ENCODE assay signal across 33 mouse cellular contexts in the genomic region with DNA sequence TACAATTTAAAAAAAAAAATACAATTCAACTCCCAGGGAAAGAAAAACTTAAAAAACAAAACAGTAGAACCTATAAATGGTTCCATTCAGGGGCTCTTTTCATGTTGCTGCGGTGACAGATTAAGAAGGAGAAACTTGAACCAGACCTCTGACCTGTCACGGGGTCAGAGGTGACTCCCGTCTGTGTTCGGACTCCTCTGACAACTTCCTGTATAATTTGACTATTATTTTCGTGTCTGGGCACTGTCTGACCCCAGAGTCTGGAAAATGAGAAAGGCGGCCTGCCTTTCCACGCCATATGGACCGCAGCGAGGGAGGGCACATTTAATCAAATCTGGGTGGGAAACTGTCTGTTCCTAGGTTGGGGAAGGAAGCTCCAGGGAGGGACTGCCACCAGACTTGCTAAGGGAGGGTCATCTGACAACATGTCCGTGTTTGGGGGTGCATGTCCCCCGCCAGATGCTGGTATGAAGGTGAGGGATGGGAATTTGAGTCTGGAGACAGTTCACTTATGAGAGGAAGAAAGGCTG.
DNase-seq lines count a peak whose midpoint lies in the region; ATAC-seq and TF ChIP-seq lines count a peak whose summit lies in the region.
"Had no signal": no experiment of that assay in that cellular context is flagged by ENCODE, and none has a peak within 500 bp of the region (broad histone marks: within the 10 kb centered on the region; RNA-seq: fewer than 3 reads in every experiment).

No protein-coding gene starts in this region.

- no peak overlapping the region for H3K4me3 ChIP-seq in forebrain, embryonic 10.5 days
- H3K4me3 ChIP-seq in forebrain, postnatal 0 days (ENCODE audit: low read depth, low read length): no peak overlapping the region
- H3K4me3 ChIP-seq in embryonic facial prominence, embryonic 11.5 days (ENCODE audit: low read depth, low read length): no peak overlapping the region
- no peak overlapping the region for H3K4me3 ChIP-seq in liver, postnatal 0 days (ENCODE audit: low read depth, low read length)
- H3K4me3 ChIP-seq: embryonic facial prominence, embryonic 13.5 days; forebrain, embryonic 12.5 days; heart, embryonic 10.5 days; heart, embryonic 15.5 days; intestine, embryonic 15.5 days; layer of hippocampus, adult 2 months; left cerebral cortex, adult 2 months; limb, embryonic 15.5 days; liver, embryonic 13.5 days had no signal

- no peaks in the 10 kb centered on the region for H3K36me3 ChIP-seq in forebrain, embryonic 10.5 days (replicated peaks)
- no peaks in the 10 kb centered on the region for H3K36me3 ChIP-seq in forebrain, postnatal 0 days (ENCODE audit: insufficient read depth)
- no peaks in the 10 kb centered on the region for H3K36me3 ChIP-seq in embryonic facial prominence, embryonic 11.5 days (replicated peaks; ENCODE audit: control insufficient read depth, insufficient read depth, low read depth, low read length)
- no peaks in the 10 kb centered on the region for H3K36me3 ChIP-seq in liver, postnatal 0 days (replicated peaks; ENCODE audit: insufficient read depth, low read length)
- H3K36me3 ChIP-seq: embryonic facial prominence, embryonic 13.5 days; forebrain, embryonic 12.5 days; G1E; heart, embryonic 10.5 days; heart, embryonic 15.5 days; intestine, embryonic 15.5 days; limb, embryonic 15.5 days; liver, embryonic 13.5 days had no signal

- no peak overlapping the region for H3K9ac ChIP-seq in forebrain, postnatal 0 days
- no peak overlapping the region for H3K9ac ChIP-seq in embryonic facial prominence, embryonic 11.5 days (replicated peaks; ENCODE audit: low read length)
- H3K9ac ChIP-seq in liver, postnatal 0 days (replicated peaks): no peak overlapping the region
- H3K9ac ChIP-seq: embryonic facial prominence, embryonic 13.5 days; forebrain, embryonic 12.5 days; heart, embryonic 15.5 days; intestine, embryonic 15.5 days; limb, embryonic 15.5 days; liver, embryonic 13.5 days had no signal

- no peak overlapping the region for H3K4me2 ChIP-seq in forebrain, postnatal 0 days (ENCODE audit: low read depth)
- no peak overlapping the region for H3K4me2 ChIP-seq in embryonic facial prominence, embryonic 11.5 days (ENCODE audit: low read depth, low read length)
- no peak overlapping the region for H3K4me2 ChIP-seq in liver, postnatal 0 days (ENCODE audit: low read depth, low read length)
- H3K4me2 ChIP-seq: embryonic facial prominence, embryonic 13.5 days; forebrain, embryonic 12.5 days; heart, embryonic 15.5 days; intestine, embryonic 15.5 days; limb, embryonic 15.5 days; liver, embryonic 13.5 days; midbrain, embryonic 11.5 days had no signal

- TF ChIP-seq EP300 in liver, postnatal 0 days (IDR thresholded peaks at IDR 0.05; ENCODE audit: low read depth): no peak

- DNase-seq in forebrain, embryonic 10.5 days (ENCODE audit: extremely low spot score, low spot score): peak; percentile 25
- DNase-seq in forebrain, postnatal 0 days: no peak
- peak; percentile 85 for DNase-seq in embryo, embryonic 10.5 days (ENCODE audit: low spot score)
- DNase-seq in embryonic facial prominence, embryonic 11.5 days (ENCODE audit: low spot score): peak; percentile 56
- peak; percentile 81 for DNase-seq in mesoderm, embryonic 11.5 days (ENCODE audit: low read depth, low spot score)
- no peak for DNase-seq in heart, postnatal 14 days
- no peak for DNase-seq in liver, postnatal 0 days
- DNase-seq: adrenal gland, adult 8-10 months; cerebellum, adult 11 months; cerebellum, adult 9-10 months; cerebellum, postnatal 36 days; gastrocnemius, postnatal 25 days; heart, adult 11 months; heart, postnatal 36 days; kidney, adult 2 months; kidney, postnatal 36 days; liver, embryonic 13.5 days; lung, adult 2 months; lung, postnatal 10 days; right cerebral cortex, postnatal 25 days; thymus, postnatal 14 days had no signal

- no peak for ATAC-seq in forebrain, postnatal 0 days
- ATAC-seq in embryonic facial prominence, embryonic 11.5 days (replicated peaks; ENCODE audit: insufficient number of reproducible peaks, low FRiP score, low TSS enrichment, low read depth): no peak
- ATAC-seq in liver, postnatal 0 days: no peak
- ATAC-seq: hindbrain, embryonic 16.5 days; intestine, embryonic 15.5 days had no signal

- H3K4me1 ChIP-seq in forebrain, embryonic 10.5 days: peaks cover 22% of the 10 kb centered on the region
- H3K4me1 ChIP-seq in forebrain, postnatal 0 days (ENCODE audit: insufficient read depth): no peaks in the 10 kb centered on the region
- H3K4me1 ChIP-seq in embryonic facial prominence, embryonic 11.5 days (ENCODE audit: control insufficient read depth, insufficient read depth, low read length): no peaks in the 10 kb centered on the region
- H3K4me1 ChIP-seq in liver, postnatal 0 days (ENCODE audit: insufficient read depth): no peaks in the 10 kb centered on the region
- H3K4me1 ChIP-seq: embryonic facial prominence, embryonic 13.5 days; heart, embryonic 10.5 days; intestine, embryonic 15.5 days; limb, embryonic 15.5 days; liver, embryonic 13.5 days had no signal

- H3K27ac ChIP-seq in forebrain, embryonic 10.5 days: peak overlapping the region; percentile 51; the same call in 1 of the 2 replicates
- H3K27ac ChIP-seq in forebrain, postnatal 0 days (ENCODE audit: low read depth, low read length): no peak overlapping the region
- H3K27ac ChIP-seq in embryonic facial prominence, embryonic 11.5 days (replicated peaks; ENCODE audit: low read depth, low read length): no peak overlapping the region
- no peak overlapping the region for H3K27ac ChIP-seq in liver, postnatal 0 days (ENCODE audit: low read depth)
- H3K27ac ChIP-seq: embryonic facial prominence, embryonic 13.5 days; forebrain, embryonic 12.5 days; heart, embryonic 10.5 days; heart, embryonic 15.5 days; intestine, embryonic 15.5 days; layer of hippocampus, adult 2 months; left cerebral cortex, adult 2 months; limb, embryonic 15.5 days; liver, embryonic 13.5 days; macrophage had no signal

- TF ChIP-seq CTCF in forebrain, postnatal 0 days (IDR thresholded peaks at IDR 0.05; ENCODE audit: low read depth): no peak
- TF ChIP-seq CTCF in liver, postnatal 0 days (IDR thresholded peaks at IDR 0.05; ENCODE audit: low read depth): no peak

- H3K9me3 ChIP-seq in forebrain, embryonic 10.5 days: no peaks in the 10 kb centered on the region
- no peaks in the 10 kb centered on the region for H3K9me3 ChIP-seq in forebrain, postnatal 0 days (ENCODE audit: low read length)
- no peaks in the 10 kb centered on the region for H3K9me3 ChIP-seq in embryonic facial prominence, embryonic 11.5 days (replicated peaks; ENCODE audit: control insufficient read depth, low read length)
- H3K9me3 ChIP-seq in liver, postnatal 0 days (ENCODE audit: low read length): no peaks in the 10 kb centered on the region
- H3K9me3 ChIP-seq: embryonic facial prominence, embryonic 13.5 days; forebrain, embryonic 12.5 days; heart, embryonic 10.5 days; heart, embryonic 15.5 days; intestine, embryonic 15.5 days; limb, embryonic 15.5 days had no signal

- peaks cover 22% of the 10 kb centered on the region for H3K27me3 ChIP-seq in forebrain, embryonic 10.5 days (ENCODE audit: poor library complexity, severe bottlenecking)
- H3K27me3 ChIP-seq in forebrain, postnatal 0 days (ENCODE audit: insufficient read depth, low read length): no peaks in the 10 kb centered on the region
- no peaks in the 10 kb centered on the region for H3K27me3 ChIP-seq in embryonic facial prominence, embryonic 11.5 days (ENCODE audit: control insufficient read depth, insufficient read depth, low read length)
- no peaks in the 10 kb centered on the region for H3K27me3 ChIP-seq in liver, postnatal 0 days (ENCODE audit: insufficient read depth, low read length)
- H3K27me3 ChIP-seq: embryonic facial prominence, embryonic 13.5 days; forebrain, embryonic 12.5 days; heart, embryonic 15.5 days; intestine, embryonic 15.5 days; limb, embryonic 15.5 days; liver, embryonic 13.5 days had no signal

- intact Hi-C loops in heart, postnatal 14 days (cut with DNase I): no loop called here

- WGBS in forebrain, embryonic 10.5 days: 48% methylated on average over 11 of the region's 11 CpGs
- 60% methylated on average over 11 of the region's 11 CpGs for WGBS in forebrain, postnatal 0 days
- 13% methylated on average over 11 of the region's 11 CpGs for WGBS in embryonic facial prominence, embryonic 11.5 days
- 54% methylated on average over 11 of the region's 11 CpGs for WGBS in liver, postnatal 0 days (ENCODE audit: insufficient replicate concordance)

Comparison
In these comparisons a context has a peak if more than half of its experiments do, and no peak if none do; other contexts are left out.
1. DNase-seq: peak in forebrain, embryonic 10.5 days (single experiment), embryo, embryonic 10.5 days (single experiment), embryonic facial prominence, embryonic 11.5 days (single experiment) and mesoderm, embryonic 11.5 days (single experiment); none in forebrain, postnatal 0 days (single experiment), heart, postnatal 14 days (0 of 2) and liver, postnatal 0 days (single experiment).